Mouse (Mus musculus) ovary, adult 2 months (tissue): ENCODE results near the gene Defa35. TPM values are rescaled to one million over a fixed set of nuclear protein-coding genes. Genes with fewer than 3 reads are reported as not detected.

Source experiments
- polyA plus RNA-seq: library from polyadenylated mRNA; depleted of rRNA; stranded (reverse); fragments of >200 nt; gene quantifications from 2 replicates; pipeline ENCODE4 v1.2.3, GENCODE M21; 2012; rRNA removed

Defa35 gene
- not detected in 2 replicates for polyA plus RNA-seq

DNA sequence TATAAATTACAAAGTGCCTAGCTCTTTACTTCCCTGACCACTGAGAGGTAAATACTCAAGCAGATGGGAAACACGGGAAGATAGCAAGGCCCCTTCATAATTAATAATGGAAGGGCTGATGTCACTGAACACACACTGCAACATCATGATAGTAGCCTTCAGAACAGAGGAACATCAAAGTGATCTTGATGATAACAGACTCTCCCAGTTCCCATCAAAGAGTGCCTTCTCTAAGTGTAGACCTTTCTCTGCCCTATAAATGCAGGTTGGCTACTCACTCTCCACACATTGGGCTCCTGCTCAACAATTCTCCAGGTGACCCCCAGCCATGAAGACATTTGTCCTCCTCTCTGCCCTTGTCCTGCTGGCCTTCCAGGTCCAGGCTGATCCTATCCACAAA is at the start of gene Defa35:
TSS of gene Defa35 (plus strand) at position 301 of the 400 bp plus-strand sequence.

DNA sequence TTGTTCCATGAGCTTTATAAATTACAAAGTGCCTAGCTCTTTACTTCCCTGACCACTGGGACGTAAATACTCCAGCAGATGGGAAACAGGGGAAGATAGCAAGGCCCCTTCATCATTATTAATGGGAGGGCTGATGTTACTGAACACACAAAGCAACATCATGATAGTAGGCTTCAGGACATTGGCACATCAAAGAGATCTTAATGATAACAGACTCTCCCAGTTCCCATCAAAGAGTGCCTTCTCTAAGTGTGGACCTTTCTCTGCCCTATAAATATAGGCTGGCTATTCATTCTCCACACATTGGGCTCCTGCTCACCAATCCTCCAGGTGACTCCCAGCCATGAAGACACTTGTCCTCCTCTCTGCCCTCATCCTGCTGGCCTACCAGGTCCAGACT is 39.6 kb upstream of the Defa35 start, which contains the start of gene Defa21:
TSS of gene Defa21 (plus strand) at position 301 of the 400 bp plus-strand sequence.

DNA sequence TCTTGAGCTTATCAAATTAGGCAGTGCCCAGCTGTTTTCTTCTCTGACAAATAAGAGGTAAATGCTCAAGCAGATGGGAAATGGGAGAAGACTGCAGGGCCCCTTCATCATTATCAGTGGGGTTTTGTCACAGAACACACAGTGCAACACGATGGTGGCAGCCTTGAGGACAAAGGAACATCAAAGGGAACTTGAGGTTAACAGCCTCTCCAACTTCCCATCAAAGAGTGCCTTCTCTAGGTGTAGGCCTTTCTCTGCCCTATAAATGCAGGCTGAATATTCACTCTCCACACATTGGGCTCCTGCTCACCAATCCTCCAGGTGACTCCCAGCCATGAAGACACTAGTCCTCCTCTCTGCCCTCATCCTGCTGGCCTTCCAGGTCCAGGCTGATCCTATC is 10.1 kb upstream of the Defa35 start, which contains the start of gene Defa23:
TSS of gene Defa23 (plus strand) at position 301 of the 400 bp plus-strand sequence.

DNA sequence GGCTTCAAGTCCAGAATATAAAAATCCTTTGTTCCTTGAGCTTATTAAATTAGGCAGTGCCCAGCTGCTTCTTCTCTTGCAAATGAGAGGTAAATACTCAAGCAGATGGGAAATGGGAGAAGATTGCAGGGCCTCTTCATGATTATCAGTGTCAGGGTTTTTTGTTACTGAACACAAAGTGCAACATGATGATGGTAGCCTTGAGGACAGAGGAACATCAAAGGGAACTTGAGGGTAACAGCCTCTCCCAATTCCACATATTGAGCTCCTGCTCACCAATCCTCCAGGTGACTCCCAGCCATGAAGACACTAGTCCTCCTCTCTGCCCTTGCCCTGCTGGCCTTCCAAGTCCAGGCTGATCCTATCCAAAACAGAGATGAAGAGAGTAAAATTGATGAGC is 19.3 kb downstream of the Defa35 start, which contains the start of gene Defa25:
TSS of gene Defa25 (plus strand) at position 301 of the 400 bp plus-strand sequence.

DNA sequence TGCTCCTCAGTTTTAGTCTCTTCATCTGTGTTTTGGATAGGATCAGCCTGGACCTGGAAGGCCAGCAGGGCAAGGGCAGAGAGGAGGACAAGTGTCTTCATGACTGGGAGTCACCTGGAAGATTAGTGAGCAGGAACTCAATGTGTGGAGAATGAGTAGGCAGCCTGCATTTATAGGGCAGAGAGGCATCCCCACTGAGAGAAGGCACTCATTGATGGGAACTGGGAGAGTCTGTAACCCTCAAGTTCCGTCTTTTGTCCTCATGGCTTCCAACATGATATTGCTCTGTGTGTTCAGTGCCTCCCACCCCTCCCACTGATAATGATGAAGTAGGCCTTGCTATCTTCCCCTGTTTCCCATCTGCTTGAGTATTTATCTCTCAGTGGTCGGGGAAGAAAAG is 31.1 kb downstream of the Defa35 start, which contains the start of gene Gm14851:
TSS of gene Gm14851 (minus strand) at position 101 of the 400 bp plus-strand sequence.

Other genes with a start within 250 kb of the Defa35 start
- not detected in 2 replicates for gene Defb33, start 172.4 kb upstream of the Defa35 start, polyA plus RNA-seq
- gene Gm15056, start 162.4 kb upstream of the Defa35 start, polyA plus RNA-seq: not detected in 2 replicates
- not detected in 2 replicates for gene Gm6040, start 143.0 kb upstream of the Defa35 start, polyA plus RNA-seq
- not detected in 2 replicates for gene AY761185, start 120.3 kb upstream of the Defa35 start, polyA plus RNA-seq
- gene Defa21, start 39.5 kb upstream of the Defa35 start, polyA plus RNA-seq: not detected in 2 replicates
- not detected in 2 replicates for gene Defa23, start 10.0 kb upstream of the Defa35 start, polyA plus RNA-seq
- gene Defa25, start 19.4 kb downstream of the Defa35 start, polyA plus RNA-seq: not detected in 2 replicates
- not detected in 2 replicates for gene Gm14851, start 31.0 kb downstream of the Defa35 start, polyA plus RNA-seq
- gene Defa30, start 69.6 kb downstream of the Defa35 start, polyA plus RNA-seq: not detected in 2 replicates
- gene Defa22, start 97.2 kb downstream of the Defa35 start, polyA plus RNA-seq: 1.0 TPM in 1 of 2 replicates, not detected in the other
- not detected in 2 replicates for gene Defa31, start 126.6 kb downstream of the Defa35 start, polyA plus RNA-seq
- not detected in 2 replicates for gene Gm15293, start 136.5 kb downstream of the Defa35 start, polyA plus RNA-seq
- gene Gm15292, start 184.7 kb downstream of the Defa35 start, polyA plus RNA-seq: not detected in 2 replicates